Mouse (Mus musculus): ENCODE results near the gene Cyba. TPM values are rescaled to one million over a fixed set of nuclear protein-coding genes. Genes with fewer than 3 reads are reported as not detected.
A peak's percentile ranks its signal among the peaks of the same experiment; 100 is the strongest.

Gene Cyba
- polyA plus RNA-seq, 1 experiment = 1,035 TPM

DNA sequence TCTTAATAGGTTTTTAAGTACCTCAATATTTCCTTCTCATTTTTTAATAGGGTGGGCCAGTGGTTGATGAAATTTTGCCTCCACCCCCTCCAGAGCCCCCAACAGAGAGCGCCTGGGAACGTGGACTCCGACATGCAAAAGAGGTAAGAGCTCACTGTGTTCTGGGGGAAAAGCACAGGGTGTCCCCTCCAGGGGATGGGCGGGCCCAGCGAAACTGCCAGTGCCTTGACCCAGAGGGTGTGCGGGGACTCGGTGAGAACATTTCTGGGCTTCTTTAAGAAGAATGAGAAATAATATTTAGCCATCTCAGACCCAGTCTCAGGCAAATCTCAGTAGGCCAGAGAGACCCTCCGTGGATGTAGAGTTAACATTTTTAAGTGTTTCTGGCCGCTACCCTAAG, 34.5 kb downstream of the Cyba start:
- Histone ChIP-seq H3K27ac (ENCODE audit: insufficient read depth, low read depth, low read length) (no peak overlapping the region), H3K4me1 (ENCODE audit: control insufficient read depth, insufficient read depth, low read length) (no peaks in the 10 kb centered on the region), H3K4me3 (ENCODE audit: insufficient read depth, low read length) (no peak overlapping the region)
- TF ChIP-seq POLR2A (IDR thresholded peaks at IDR 0.05; ENCODE audit: borderline replicate concordance, low read depth, low read length) = no peak
- TF ChIP-seq CTCF (IDR thresholded peaks at IDR 0.05; ENCODE audit: low read depth, low read length) = no peak

- H3K4me3 ChIP-seq (ENCODE audit: insufficient read depth, low read length) = no peak overlapping the region
- TF ChIP-seq POLR2A (IDR thresholded peaks at IDR 0.05; ENCODE audit: borderline replicate concordance, low read depth, low read length) (no peak), CTCF (IDR thresholded peaks at IDR 0.05; ENCODE audit: low read depth, low read length) (no peak)
- H3K27ac ChIP-seq (ENCODE audit: insufficient read depth, low read depth, low read length) = no peak overlapping the region
- H3K4me1 ChIP-seq (ENCODE audit: control insufficient read depth, insufficient read depth, low read length) = no peaks in the 10 kb centered on the region
Measured at GRCm38 (mm10) chr8:122395291-122395690, 37.4 kb downstream of the Cyba start.

GRCm38 (mm10) chr8:122393717-122394116, 39.0 kb downstream of the Cyba start:
- no peak overlapping the region for H3K4me3 ChIP-seq (ENCODE audit: insufficient read depth, low read length)

DNA sequence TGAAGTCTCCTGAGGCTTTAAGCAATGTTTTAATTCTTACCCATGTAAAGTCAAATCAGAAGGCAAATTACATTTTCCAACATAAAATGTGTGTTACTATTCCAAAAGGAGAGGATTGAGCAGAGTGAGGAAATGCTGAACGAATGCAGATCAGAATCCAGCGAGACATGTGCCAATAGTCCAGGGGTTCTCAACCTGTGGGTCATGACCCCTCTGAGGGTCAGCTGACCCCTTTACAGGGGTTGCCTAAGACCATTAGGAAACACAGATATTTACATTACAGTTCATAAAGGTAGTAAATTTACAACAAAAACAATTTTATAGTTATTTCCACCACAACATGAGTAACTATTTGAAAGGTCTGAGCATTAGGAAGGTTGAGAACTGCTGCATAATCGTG, 42.0 kb downstream of the Cyba start:
- TF ChIP-seq POLR2A (IDR thresholded peaks at IDR 0.05; ENCODE audit: borderline replicate concordance, low read depth, low read length) (no peak), CTCF (IDR thresholded peaks at IDR 0.05; ENCODE audit: low read depth, low read length) (no peak)
- Histone ChIP-seq H3K4me1 (ENCODE audit: control insufficient read depth, insufficient read depth, low read length) (no peaks in the 10 kb centered on the region), H3K4me3 (ENCODE audit: insufficient read depth, low read length) (no peak overlapping the region), H3K27ac (ENCODE audit: insufficient read depth, low read depth, low read length) (no peak overlapping the region)

More at GRCm38 (mm10) chr8:122393717-122394116, 39.0 kb downstream of the Cyba start:
- Histone ChIP-seq H3K27ac (ENCODE audit: insufficient read depth, low read depth, low read length) (no peak overlapping the region), H3K4me1 (ENCODE audit: control insufficient read depth, insufficient read depth, low read length) (no peaks in the 10 kb centered on the region)
- TF ChIP-seq POLR2A (IDR thresholded peaks at IDR 0.05; ENCODE audit: borderline replicate concordance, low read depth, low read length) = no peak
- TF ChIP-seq CTCF (IDR thresholded peaks at IDR 0.05; ENCODE audit: low read depth, low read length) = no peak

GRCm38 (mm10) chr8:122389357-122389756, 43.4 kb downstream of the Cyba start:
- TF ChIP-seq CTCF (IDR thresholded peaks at IDR 0.05; ENCODE audit: low read depth, low read length) (no peak), POLR2A (IDR thresholded peaks at IDR 0.05; ENCODE audit: borderline replicate concordance, low read depth, low read length) (no peak)
- H3K4me3 ChIP-seq (ENCODE audit: insufficient read depth, low read length) = no peak overlapping the region
- H3K27ac ChIP-seq (ENCODE audit: insufficient read depth, low read depth, low read length) = no peak overlapping the region
- H3K4me1 ChIP-seq (ENCODE audit: control insufficient read depth, insufficient read depth, low read length) = no peaks in the 10 kb centered on the region

DNA sequence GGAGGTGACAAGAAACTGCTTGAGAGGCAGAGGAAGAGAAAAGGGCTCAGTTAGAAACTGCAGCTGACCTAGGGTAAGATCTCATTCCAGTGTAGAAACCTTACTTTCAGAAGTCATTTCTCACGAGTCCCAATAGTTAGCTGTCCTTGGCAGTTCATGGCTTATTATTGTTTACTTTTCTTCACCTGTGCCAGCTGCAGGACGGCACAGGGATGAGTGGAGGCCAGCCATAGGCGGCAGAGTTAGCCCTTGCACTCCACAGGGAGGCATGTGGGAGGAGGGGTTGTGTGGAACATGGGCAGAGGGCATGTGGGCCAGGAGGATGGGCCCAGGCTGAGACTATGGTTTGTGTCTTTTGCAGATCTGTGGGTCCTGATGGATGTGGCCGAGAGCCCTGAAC, 49.7 kb downstream of the Cyba start:
- Histone ChIP-seq H3K4me1 (ENCODE audit: control insufficient read depth, insufficient read depth, low read length) (peaks cover 4% of the 10 kb centered on the region), H3K4me3 (ENCODE audit: insufficient read depth, low read length) (no peak overlapping the region), H3K27ac (ENCODE audit: insufficient read depth, low read depth, low read length) (no peak overlapping the region)
- TF ChIP-seq CTCF (IDR thresholded peaks at IDR 0.05; ENCODE audit: low read depth, low read length) (no peak), POLR2A (IDR thresholded peaks at IDR 0.05; ENCODE audit: borderline replicate concordance, low read depth, low read length) (no peak)

DNA sequence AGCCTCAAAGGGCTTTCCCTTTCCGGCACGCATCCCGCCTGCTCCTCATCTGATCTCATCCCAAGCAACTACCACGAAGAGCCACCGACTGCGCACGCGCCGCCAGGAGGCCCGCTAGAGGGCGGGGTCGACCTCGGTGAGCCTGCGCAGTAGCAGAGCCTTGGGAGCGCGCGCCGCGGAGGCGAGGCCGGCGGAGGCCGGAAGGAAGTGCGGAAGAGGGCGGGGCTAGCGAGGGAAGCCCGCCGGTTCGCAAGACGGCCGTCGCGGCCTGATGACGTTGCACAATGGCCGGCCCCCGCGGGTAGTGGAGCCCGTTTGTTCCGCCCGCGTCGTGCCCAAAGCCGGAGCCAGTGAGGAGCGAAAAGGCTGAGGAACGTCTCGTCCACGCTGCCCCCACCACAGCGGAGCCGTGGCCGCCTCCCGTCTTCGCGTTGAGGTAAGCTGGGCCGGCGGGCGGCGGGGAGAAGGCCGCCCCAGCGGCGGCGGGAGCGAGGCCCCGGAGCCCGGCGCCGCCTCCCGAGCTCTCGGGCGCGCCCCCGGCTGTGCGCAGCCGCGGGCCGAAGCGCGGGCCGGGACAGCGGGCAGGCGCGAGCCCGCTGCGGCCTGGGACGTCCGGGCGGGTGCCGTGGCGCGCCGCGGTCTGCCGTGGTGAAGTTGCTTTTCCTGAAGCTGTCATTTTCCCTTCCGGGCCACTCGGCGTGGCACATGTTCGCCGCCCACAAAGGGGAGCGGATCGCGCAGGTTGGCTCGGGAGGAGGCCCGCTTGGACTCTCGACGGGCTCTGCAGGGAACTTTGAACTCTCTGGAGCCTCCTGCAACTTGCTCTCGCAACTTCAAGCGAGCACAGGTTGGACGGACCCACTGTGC, 56.1 kb downstream of the Cyba start, which contains the start of gene Zc3h18:
Gene Zc3h18 (plus strand): TSS at position 245 of the 867 bp plus-strand sequence.
- peaks cover 7% of the 10 kb centered on the region for H3K4me1 ChIP-seq (ENCODE audit: control insufficient read depth, insufficient read depth, low read length)
- H3K4me3 ChIP-seq (ENCODE audit: insufficient read depth, low read length) = peak within 1 kb of the TSS; percentile 76
- peak within 1 kb of the TSS; percentile 86 for H3K27ac ChIP-seq (ENCODE audit: insufficient read depth, low read depth, low read length)
- no peak for TF ChIP-seq CTCF (IDR thresholded peaks at IDR 0.05; ENCODE audit: low read depth, low read length)
- TF ChIP-seq POLR2A (IDR thresholded peaks at IDR 0.05; ENCODE audit: borderline replicate concordance, low read depth, low read length) = no peak

GRCm38 (mm10) chr8:122375751-122376364, 56.9 kb downstream of the Cyba start:
- H3K27ac ChIP-seq (ENCODE audit: insufficient read depth, low read depth, low read length) = peak overlapping the region; percentile 41
- peaks cover 7% of the 10 kb centered on the region for H3K4me1 ChIP-seq (ENCODE audit: control insufficient read depth, insufficient read depth, low read length)
- TF ChIP-seq POLR2A (IDR thresholded peaks at IDR 0.05; ENCODE audit: borderline replicate concordance, low read depth, low read length) = no peak
- TF ChIP-seq CTCF (IDR thresholded peaks at IDR 0.05; ENCODE audit: low read depth, low read length) = no peak
- peak overlapping the region; percentile 58 for H3K4me3 ChIP-seq (ENCODE audit: insufficient read depth, low read length)

GRCm38 (mm10) chr8:122375320-122375719, 57.4 kb downstream of the Cyba start:
- H3K4me1 ChIP-seq (ENCODE audit: control insufficient read depth, insufficient read depth, low read length) = peaks cover 7% of the 10 kb centered on the region
- H3K27ac ChIP-seq (ENCODE audit: insufficient read depth, low read depth, low read length) = no peak overlapping the region
- peak overlapping the region; percentile 58 for H3K4me3 ChIP-seq (ENCODE audit: insufficient read depth, low read length)
- TF ChIP-seq POLR2A (IDR thresholded peaks at IDR 0.05; ENCODE audit: borderline replicate concordance, low read depth, low read length) (no peak), CTCF (IDR thresholded peaks at IDR 0.05; ENCODE audit: low read depth, low read length) (no peak)

Other genes starting within 250 kb of the Cyba start
- gene Zfpm1, start 150.8 kb downstream of the Cyba start, polyA plus RNA-seq (2012; ENCODE audit: insufficient read depth, insufficient read length, missing spikeins) = 5.8 and 7.3 TPM in 2 replicates
- not detected in 2 replicates for gene Trhr2, start 72.2 kb downstream of the Cyba start, polyA plus RNA-seq (2012; ENCODE audit: insufficient read depth, insufficient read length, missing spikeins)
- 35.2 and 35.3 TPM in 2 replicates for gene Zc3h18, start 56.3 kb downstream of the Cyba start, polyA plus RNA-seq (2012; ENCODE audit: insufficient read depth, insufficient read length, missing spikeins)
- not detected in 2 replicates for gene Il17c, start 10.9 kb downstream of the Cyba start, polyA plus RNA-seq (2012; ENCODE audit: insufficient read depth, insufficient read length, missing spikeins)
- gene Mvd, start 10.5 kb upstream of the Cyba start, polyA plus RNA-seq (2012; ENCODE audit: insufficient read depth, insufficient read length, missing spikeins) = 9.6 and 12.3 TPM in 2 replicates
- not detected in 2 replicates for gene Snai3, start 27.8 kb upstream of the Cyba start, polyA plus RNA-seq (2012; ENCODE audit: insufficient read depth, insufficient read length, missing spikeins)
- 62.2 and 68.2 TPM in 2 replicates for gene Rnf166, start 43.1 kb upstream of the Cyba start, polyA plus RNA-seq (2012; ENCODE audit: insufficient read depth, insufficient read length, missing spikeins)
- 21.4 and 24.8 TPM in 2 replicates for gene Ctu2, start 43.2 kb upstream of the Cyba start, polyA plus RNA-seq (2012; ENCODE audit: insufficient read depth, insufficient read length, missing spikeins)
- 32.1 and 36.2 TPM in 2 replicates for gene Piezo1, start 118.4 kb upstream of the Cyba start, polyA plus RNA-seq (2012; ENCODE audit: insufficient read depth, insufficient read length, missing spikeins)
- gene Cdt1, start 135.1 kb upstream of the Cyba start, polyA plus RNA-seq (2012; ENCODE audit: insufficient read depth, insufficient read length, missing spikeins) = 18.5 and 22.9 TPM in 2 replicates
- gene Aprt, start 144.0 kb upstream of the Cyba start, polyA plus RNA-seq (2012; ENCODE audit: insufficient read depth, insufficient read length, missing spikeins) = 187 and 203 TPM in 2 replicates
- gene Galns, start 178.5 kb upstream of the Cyba start, polyA plus RNA-seq (2012; ENCODE audit: insufficient read depth, insufficient read length, missing spikeins) = 32.8 and 36.7 TPM in 2 replicates
- 55.0 and 59.6 TPM in 2 replicates for gene Trappc2l, start 178.7 kb upstream of the Cyba start, polyA plus RNA-seq (2012; ENCODE audit: insufficient read depth, insufficient read length, missing spikeins)
- not detected in 2 replicates for gene Pabpn1l, start 189.8 kb upstream of the Cyba start, polyA plus RNA-seq (2012; ENCODE audit: insufficient read depth, insufficient read length, missing spikeins)